Mouse (Mus musculus) kidney, embryonic 14.5 days (tissue): ENCODE measurements at regions not wholly inside any gene's neighbourhood (a gene's known extent, or its start where the extent isn't known, plus 50 kb on each side); places are given as distances from the start of the nearest gene placed in this dataset.

Experiments used
- ATAC-seq: fragments of 200-750 bp; cut with Nextera tagmentation; 2 replicates; pipeline ENCODE4 v1.8.0; 2017; ENCODE audit warnings: moderate number of reproducible peaks, mild to moderate bottlenecking, moderate TSS enrichment, moderate library complexity; ENCODE audit not compliant: low FRiP score, low TSS enrichment
- H3K27ac ChIP-seq: fragments of 300-500 bp; sonication (generic); 2 replicates; pipeline ENCODE4 v1.5.1; 2014; ENCODE audit warnings: low read depth, mild to moderate bottlenecking, low read length, moderate library complexity, mixed read lengths
- H3K27me3 ChIP-seq: fragments of 300-500 bp; sonication (generic); 2 replicates; pipeline ENCODE4 v1.6.1; 2014; ENCODE audit warnings: mild to moderate bottlenecking, low read length; ENCODE audit not compliant: control insufficient read depth, insufficient read depth
- H3K36me3 ChIP-seq: fragments of 300-500 bp; sonication (generic); 2 replicates; pipeline ENCODE4 v1.6.1; 2014; ENCODE audit warnings: low read length, mixed read lengths; ENCODE audit not compliant: control insufficient read depth, insufficient read depth
- H3K4me1 ChIP-seq: fragments of 300-500 bp; sonication (generic); 2 replicates; pipeline ENCODE4 v1.6.1; 2014; ENCODE audit warnings: low read length, mixed read lengths; ENCODE audit not compliant: control insufficient read depth, insufficient read depth
- H3K4me2 ChIP-seq: fragments of 300-500 bp; sonication (generic); replicated peaks from 2 replicates; pipeline ENCODE4 v1.6.1; 2014; ENCODE audit warnings: low read depth, mild to moderate bottlenecking, low read length
- H3K4me3 ChIP-seq: fragments of 300-500 bp; sonication (generic); 2 replicates; pipeline ENCODE4 v1.5.1; 2014; ENCODE audit warnings: mild to moderate bottlenecking, low read length
- H3K9ac ChIP-seq: fragments of 300-500 bp; sonication (generic); 2 replicates; pipeline ENCODE4 v1.6.1; 2014; ENCODE audit warnings: low read depth, mild to moderate bottlenecking, low read length, moderate library complexity
- H3K9me3 ChIP-seq: fragments of 300-500 bp; sonication (generic); 2 replicates; pipeline ENCODE4 v1.6.1; 2016; ENCODE audit warnings: low read length; ENCODE audit not compliant: control insufficient read depth
- WGBS: fragments of 180-500 bp; shearing (Covaris S2); extraction: QIAGEN DNeasy Blood & Tissue Kit; methylation state at CpG from one replicate; pipeline ENCODE4 v1.1.7; 2014; 5-methylcytosine and 5-hydroxymethylcytosine counted together

DNA sequence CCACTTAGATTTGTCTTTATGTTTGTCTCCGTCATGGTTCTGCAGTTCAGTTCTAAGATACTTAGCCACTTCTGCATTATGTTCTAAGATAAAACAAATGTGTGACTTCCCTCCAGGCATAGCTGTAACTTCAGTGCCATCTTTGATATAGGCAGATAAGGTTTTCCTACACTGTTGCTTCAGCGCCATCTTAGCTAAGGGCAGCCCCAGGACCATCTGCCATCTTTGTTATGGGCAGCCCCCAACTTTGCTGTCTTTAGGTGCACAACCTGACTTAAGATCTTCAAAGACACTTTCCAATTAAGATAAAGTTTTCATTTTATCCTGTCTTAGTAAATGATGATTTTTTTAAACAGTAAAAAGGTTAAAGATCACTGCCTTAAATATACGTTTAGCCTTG is 119.8 kb downstream of the H2al2a start:
- no peak overlapping the region for H3K27ac ChIP-seq
- H3K4me1 ChIP-seq = no peaks in the 10 kb centered on the region
- ATAC-seq = no peak
- no peaks in the 10 kb centered on the region for H3K9me3 ChIP-seq
- H3K36me3 ChIP-seq = no peaks in the 10 kb centered on the region
- H3K4me2 ChIP-seq = no peak overlapping the region
- H3K9ac ChIP-seq = no peak overlapping the region
- no peak overlapping the region for H3K4me3 ChIP-seq
- WGBS = 94% methylated on average over 3 of the region's 3 CpGs
- no peaks in the 10 kb centered on the region for H3K27me3 ChIP-seq

DNA sequence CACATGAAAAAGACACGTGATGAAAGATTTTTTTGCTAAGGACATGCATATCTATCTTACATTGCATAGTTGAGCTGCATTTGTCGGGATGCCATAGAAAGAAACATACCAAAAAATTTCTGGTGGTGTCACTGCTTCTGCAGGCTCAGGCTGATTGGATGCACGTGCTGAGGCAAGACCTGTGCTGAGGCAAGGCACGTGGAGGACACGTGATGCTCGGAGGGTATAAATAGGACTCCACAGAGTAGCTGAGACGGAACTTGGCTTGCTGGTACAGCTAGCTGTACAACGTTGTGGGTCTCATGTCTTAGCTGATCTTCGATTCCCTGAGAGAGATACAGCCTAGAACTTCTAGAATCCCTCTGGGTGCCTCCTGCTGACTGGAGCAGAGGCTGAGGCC is 120.6 kb downstream of the H2al2a start:
- Histone ChIP-seq H3K27me3 (no peaks in the 10 kb centered on the region), H3K4me2 (no peak overlapping the region), H3K9ac (no peak overlapping the region), H3K4me3 (no peak overlapping the region), H3K9me3 (no peaks in the 10 kb centered on the region), H3K36me3 (no peaks in the 10 kb centered on the region), H3K4me1 (no peaks in the 10 kb centered on the region), H3K27ac (no peak overlapping the region)
- no peak for ATAC-seq
- 91% methylated on average over 9 of the region's 9 CpGs for WGBS

DNA sequence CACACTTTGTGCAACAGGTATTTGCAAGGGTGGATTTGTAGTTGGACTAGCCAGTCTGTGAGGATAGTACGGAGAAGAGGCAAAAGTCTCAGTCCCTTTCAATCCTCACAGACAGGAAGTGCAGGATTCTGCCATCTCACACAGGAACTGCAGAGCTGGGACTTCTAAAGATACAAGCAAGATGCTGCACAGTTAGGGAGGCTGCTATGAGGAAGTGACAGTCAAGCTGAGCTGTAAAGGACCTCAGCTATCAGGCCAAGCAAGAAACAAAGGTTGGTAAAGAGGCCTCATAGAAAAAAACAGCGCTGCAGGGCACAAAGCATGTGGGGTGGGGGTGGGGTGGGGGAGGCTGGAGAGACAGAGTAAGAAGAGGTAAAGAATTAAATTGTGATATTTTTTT is 126.2 kb downstream of the H2al2a start:
- Histone ChIP-seq H3K4me1 (peaks cover 12% of the 10 kb centered on the region; the same call in 1 of the 2 replicates), H3K9ac (no peak overlapping the region), H3K4me2 (no peak overlapping the region), H3K27me3 (no peaks in the 10 kb centered on the region), H3K4me3 (no peak overlapping the region), H3K36me3 (no peaks in the 10 kb centered on the region), H3K27ac (no peak overlapping the region), H3K9me3 (no peaks in the 10 kb centered on the region)
- WGBS = 69% methylated on average over 2 of the region's 2 CpGs
- ATAC-seq = no peak

DNA sequence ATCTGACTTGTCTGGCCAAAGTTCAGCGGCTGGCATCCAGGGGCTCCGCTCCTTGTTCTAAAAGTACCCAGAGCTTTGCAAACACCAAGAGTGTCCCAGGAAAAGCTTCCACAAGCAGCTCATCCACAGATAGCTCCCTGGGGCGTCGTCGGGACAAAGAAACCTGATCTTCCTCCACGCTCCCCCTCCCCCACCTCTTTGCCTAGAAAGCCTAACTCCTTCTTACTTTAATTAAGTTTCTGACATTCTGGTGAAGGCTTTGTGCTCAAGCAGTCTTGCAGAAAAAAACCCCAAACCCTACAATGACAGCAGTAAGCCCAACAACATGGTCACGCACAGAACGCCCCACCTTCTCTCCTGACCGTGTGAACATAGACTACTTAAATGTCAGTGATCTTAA is 128.6 kb downstream of the H2al2a start:
- Histone ChIP-seq H3K9me3 (no peaks in the 10 kb centered on the region), H3K27me3 (no peaks in the 10 kb centered on the region), H3K4me3 (no peak overlapping the region), H3K9ac (no peak overlapping the region), H3K4me2 (no peak overlapping the region), H3K27ac (peak overlapping the region; percentile 52), H3K36me3 (no peaks in the 10 kb centered on the region), H3K4me1 (peaks cover 12% of the 10 kb centered on the region; the same call in 1 of the 2 replicates)
- WGBS = 11% methylated on average over 9 of the region's 9 CpGs
- ATAC-seq = peak; percentile 76

DNA sequence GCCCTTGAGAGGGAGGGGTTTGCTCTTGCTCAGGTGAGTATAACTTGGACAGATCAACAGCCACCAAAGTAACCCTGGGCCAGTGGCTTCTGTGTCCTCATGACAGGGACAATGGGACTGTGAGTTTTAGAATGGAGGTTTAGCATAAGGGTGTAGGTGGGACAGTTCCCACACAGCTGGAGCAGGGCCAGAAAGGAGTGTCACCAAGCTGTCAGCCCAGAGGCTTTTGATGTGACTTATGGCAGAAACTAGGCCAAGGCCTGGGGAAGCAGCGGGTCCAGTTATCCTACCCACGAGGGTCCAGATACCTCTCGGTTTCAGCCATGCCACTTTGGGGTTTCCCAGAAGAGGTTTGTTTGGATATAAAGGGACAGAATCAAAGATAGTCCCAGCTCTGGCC is 129.4 kb downstream of the H2al2a start:
- WGBS = 32% methylated on average over 3 of the region's 3 CpGs
- Histone ChIP-seq H3K36me3 (no peaks in the 10 kb centered on the region), H3K4me3 (no peak overlapping the region), H3K9me3 (no peaks in the 10 kb centered on the region), H3K27me3 (no peaks in the 10 kb centered on the region), H3K4me2 (no peak overlapping the region), H3K4me1 (peaks cover 12% of the 10 kb centered on the region; the same call in 1 of the 2 replicates), H3K27ac (peak overlapping the region; percentile 52; the same call in 1 of the 2 replicates), H3K9ac (no peak overlapping the region)
- ATAC-seq = 0 out of 2 replicates have a peak, but pooled peaks have one; percentile 5

DNA sequence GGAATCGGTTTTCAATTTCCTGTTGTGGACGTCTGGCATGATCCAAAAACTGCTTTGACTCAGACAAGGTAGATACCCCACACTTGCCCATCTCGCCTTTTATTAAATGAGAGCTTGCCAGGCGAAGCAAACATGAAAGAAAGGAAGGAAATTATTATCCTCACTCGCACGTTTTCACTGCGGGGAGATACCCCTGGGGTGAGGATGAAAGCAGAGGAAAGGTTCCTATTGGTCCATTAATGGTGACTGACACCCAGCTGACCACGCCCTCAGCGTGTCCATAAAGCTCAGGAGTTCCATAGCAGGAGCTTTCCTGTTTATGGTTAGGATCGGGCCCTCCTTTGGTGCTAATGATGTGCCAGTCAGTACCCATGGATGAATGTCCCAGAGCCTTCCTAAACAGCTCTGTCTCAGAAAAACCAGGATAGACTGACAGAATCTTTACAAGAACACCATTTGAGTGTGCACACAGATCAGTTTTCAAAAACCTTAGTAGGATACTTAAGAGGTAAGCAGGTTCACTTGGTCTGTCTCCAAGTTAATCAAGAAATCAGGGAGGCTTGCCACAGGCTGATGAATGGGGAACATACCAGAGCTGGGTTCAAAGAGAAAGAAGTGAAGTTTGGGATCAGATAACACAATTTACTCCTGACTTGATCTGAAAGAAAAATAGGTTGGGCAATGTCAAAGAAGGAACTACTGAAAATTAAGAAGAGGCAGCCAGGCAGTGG is 130.7 kb upstream of the Nebl start:
- H3K36me3 ChIP-seq = no peaks in the 10 kb centered on the region
- no peak overlapping the region for H3K9ac ChIP-seq
- WGBS = 5% methylated on average over 10 of the region's 10 CpGs
- peak overlapping the region; percentile 37 for H3K4me2 ChIP-seq
- peak overlapping the region; percentile 14; the same call in 1 of the 2 replicates for H3K4me3 ChIP-seq
- H3K27me3 ChIP-seq = no peaks in the 10 kb centered on the region
- ATAC-seq = peak; percentile 41; the same call in 1 of the 2 replicates
- no peak overlapping the region for H3K27ac ChIP-seq
- peaks cover 4% of the 10 kb centered on the region; the same call in 1 of the 2 replicates for H3K4me1 ChIP-seq
- H3K9me3 ChIP-seq = no peaks in the 10 kb centered on the region

DNA sequence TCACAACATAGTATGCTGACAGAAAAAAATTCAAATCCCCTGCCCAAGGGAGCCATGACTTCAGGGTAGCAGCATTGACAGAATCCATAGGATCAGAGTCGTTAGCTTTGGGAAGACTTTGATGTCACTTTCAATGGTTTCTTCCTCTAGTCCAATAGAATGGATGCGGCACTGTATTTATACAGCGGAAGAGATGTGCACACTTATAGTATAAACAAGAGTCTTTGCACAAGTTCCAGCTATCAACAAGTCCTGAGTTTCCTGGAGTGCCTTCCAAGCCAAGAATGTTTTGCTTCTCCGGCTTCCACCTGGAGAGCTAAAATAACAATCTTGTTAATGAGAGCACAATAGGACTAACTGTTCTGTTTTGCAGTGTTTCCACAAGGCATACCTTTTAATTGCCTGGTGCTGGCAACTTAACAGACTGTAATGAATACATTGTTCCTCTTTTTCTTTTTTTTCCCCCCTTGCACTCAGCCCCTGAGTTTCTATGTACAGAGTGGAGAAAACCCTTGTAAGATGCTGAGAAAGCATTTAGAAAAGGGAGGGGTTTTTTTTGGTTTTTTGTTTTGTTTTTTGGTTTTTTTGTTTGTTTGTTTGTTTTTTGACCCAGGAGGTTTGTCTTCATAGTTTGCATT is 129.8 kb upstream of the Nebl start:
- no peaks in the 10 kb centered on the region for H3K9me3 ChIP-seq
- H3K4me3 ChIP-seq = no peak overlapping the region; the same call in 1 of the 2 replicates
- H3K4me2 ChIP-seq = peak overlapping the region; percentile 37; the same call in 1 of the 2 replicates
- H3K27ac ChIP-seq = no peak overlapping the region
- no peak for ATAC-seq
- H3K4me1 ChIP-seq = peaks cover 4% of the 10 kb centered on the region; the same call in 1 of the 2 replicates
- 46% methylated on average over 4 of the region's 4 CpGs for WGBS
- H3K9ac ChIP-seq = no peak overlapping the region
- no peaks in the 10 kb centered on the region for H3K36me3 ChIP-seq
- no peaks in the 10 kb centered on the region for H3K27me3 ChIP-seq

DNA sequence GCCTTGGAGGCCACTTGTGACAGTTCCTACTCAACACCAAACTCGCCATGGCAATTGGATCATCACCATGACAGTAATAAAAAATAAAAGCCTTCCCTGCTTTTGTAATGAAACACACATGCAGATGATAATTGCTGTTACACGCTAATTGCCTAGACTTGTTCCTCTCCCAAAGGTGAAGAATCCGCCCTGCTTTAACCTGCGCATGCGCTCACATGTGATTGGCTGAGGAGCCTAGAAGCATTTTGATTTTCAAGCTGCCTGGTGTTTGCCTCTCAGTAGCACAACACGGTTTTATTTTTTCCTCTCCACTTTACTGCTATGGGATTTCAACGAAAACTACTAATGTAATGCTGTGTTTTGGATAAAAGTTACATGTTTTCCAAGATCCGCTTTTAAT is 128.0 kb upstream of the Nebl start:
- 92% methylated on average over 8 of the region's 8 CpGs for WGBS
- Histone ChIP-seq H3K9ac (no peak overlapping the region), H3K4me3 (no peak overlapping the region), H3K27me3 (no peaks in the 10 kb centered on the region), H3K9me3 (no peaks in the 10 kb centered on the region), H3K4me1 (peaks cover 4% of the 10 kb centered on the region; the same call in 1 of the 2 replicates), H3K4me2 (no peak overlapping the region), H3K27ac (no peak overlapping the region), H3K36me3 (no peaks in the 10 kb centered on the region)
- no peak for ATAC-seq

DNA sequence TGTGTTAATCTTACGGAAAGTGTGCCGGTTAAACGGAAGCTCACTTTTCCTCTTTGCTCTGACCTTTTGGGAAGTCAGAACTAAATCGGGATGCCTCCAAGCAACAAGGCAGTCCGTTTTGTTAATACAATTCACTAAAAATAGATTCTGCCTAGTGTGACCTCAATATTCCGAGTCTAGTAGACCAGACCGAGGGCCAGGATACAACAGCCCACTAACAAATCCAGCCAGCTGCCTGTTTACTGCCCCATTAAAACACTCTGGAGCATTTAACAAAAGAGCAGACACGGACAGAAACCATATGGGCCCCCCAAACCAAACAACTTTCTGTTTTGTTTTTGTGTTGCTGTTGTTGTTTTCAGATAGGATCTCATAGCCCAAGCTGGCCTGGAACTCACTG is 127.1 kb upstream of the Nebl start:
- no peaks in the 10 kb centered on the region for H3K36me3 ChIP-seq
- 43% methylated on average over 8 of the region's 8 CpGs for WGBS
- peak overlapping the region; percentile 42; the same call in 1 of the 2 replicates for H3K27ac ChIP-seq
- no peak overlapping the region for H3K9ac ChIP-seq
- H3K4me2 ChIP-seq = no peak overlapping the region
- H3K4me3 ChIP-seq = no peak overlapping the region
- no peaks in the 10 kb centered on the region for H3K27me3 ChIP-seq
- H3K4me1 ChIP-seq = peaks cover 4% of the 10 kb centered on the region; the same call in 1 of the 2 replicates
- no peaks in the 10 kb centered on the region for H3K9me3 ChIP-seq
- no peak for ATAC-seq
